Mouse (Mus musculus): ENCODE results near the gene Tanc1.

Tanc1 gene

DNA sequence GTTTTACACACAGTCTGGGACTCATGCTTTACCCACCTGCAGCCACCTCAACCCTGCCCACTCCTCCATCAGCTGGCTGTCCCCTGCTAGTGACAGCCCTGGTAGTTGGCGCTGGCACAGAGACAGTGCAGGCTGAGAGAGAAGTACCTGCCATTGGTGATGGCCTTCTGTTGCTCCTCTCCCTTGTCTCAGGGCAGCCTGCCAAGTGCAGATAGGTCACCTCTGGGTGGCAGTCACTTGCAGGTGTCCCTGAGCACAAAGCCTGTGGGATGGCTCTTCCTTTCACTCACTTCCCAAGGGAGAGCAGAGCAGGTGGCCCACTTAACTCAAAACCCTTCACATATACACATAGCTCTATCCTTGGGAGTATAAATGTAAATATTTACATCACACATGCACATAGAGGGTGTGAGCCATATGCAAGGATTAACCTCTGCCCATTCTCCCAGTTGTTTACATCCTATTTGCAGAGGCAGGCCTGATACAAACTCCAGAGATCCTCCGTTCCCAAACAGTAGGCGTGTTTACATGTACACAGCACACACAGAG lies 106.0 kb downstream of the Tanc1 start:
- DNase-seq (ENCODE audit: low read depth, low spot score): no peak

DNA sequence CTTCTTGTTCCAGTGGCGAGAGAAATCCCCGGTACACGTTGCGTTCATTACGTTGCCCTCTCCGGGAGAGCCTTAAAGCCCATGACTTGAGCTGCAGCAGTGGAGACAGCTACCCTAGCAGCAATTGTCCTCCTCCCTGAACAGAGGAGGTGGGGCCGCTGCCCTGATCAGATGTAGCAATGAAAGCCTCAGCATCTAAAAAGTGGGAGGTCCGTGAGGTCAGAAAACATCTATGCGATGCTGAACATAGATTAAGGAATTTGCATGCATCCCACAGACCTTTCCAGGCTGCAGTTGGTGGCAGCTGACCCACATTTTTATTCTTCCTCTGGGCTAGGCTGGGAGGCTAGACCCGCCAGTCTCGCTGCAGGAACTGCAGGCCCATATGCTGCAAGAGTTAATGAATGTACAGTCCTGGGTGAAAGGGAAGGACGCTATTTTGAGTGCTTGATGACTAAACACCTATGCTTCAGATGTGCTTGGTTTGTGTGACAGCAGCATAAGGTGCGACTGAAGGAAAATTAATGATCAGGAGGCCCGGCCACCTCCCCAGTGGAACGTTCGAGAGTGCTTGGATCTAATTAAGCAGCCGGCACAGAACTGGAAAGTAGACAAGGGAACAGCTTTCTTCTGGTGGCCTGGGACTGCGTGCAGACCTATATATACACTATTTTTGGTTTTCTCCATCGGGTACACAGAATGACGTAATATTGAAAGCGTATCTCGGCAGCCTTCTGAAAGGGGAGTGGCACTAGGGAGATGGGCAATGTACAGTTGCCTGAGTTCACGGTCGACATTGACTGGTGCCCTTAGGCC lies 107.0 kb downstream of the Tanc1 start:
- DNase-seq (ENCODE audit: low read depth, low spot score): no peak

DNA sequence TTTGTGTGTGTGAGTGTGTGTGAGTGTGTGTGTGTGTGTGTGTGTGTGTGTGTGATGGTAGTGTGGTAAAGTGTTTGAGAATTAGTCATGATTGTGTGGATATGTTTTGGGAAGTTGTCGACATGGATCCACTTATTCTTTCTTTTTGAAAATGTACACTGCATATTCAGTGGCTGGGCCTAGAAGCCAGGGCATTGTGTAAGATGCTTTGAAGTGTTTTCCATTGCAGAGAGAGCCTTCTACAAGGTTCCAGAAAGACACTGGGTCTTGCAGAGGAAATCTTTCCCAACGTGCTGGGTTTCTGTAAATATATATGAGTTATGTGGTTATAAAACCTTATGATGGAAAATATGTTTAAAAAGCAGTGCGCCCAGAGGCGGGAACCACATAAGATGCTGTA lies 108.0 kb downstream of the Tanc1 start:
- no peak for DNase-seq (ENCODE audit: low read depth, low spot score)

DNA sequence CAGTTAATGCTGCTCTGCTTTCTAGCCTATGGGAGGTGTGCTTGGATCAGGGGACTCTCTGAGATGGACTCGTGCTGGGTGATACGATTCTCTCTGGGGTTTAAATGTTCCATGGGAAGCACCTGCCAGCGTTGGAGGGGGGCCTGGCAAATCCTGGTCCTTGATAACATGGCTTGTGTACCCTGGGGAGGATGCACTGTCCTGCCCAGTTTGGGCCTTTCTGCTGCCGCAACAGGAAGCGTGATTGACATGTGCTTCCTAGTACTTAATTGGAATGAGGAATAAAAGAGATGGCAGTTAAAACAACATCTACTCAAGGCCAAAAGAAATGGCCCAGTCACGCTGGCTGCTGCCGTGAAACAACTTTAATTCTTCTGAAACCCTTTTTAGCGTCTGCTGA lies 109.3 kb downstream of the Tanc1 start:
- DNase-seq (ENCODE audit: low read depth, low spot score): no peak

DNA sequence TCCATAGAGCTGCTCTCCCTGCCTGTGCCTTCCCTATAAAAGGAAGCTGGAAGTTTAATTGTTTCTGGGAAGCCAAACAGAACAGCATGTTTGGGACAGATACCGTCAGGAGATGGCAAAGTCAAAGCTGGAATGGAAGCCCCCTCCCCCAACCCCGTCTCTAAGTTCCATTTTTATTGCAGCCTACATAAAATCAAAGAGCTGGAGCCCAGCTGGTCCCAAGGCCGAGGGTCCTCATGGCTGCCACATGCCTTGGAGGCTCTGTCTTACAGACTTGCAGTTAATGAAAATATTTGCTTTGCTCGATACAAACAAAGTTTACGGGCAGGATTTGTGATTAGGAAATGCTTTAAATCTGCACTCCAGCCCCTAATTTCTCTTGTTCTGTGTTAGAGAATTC lies 109.9 kb downstream of the Tanc1 start:
- DNase-seq (ENCODE audit: low read depth, low spot score): no peak

DNA sequence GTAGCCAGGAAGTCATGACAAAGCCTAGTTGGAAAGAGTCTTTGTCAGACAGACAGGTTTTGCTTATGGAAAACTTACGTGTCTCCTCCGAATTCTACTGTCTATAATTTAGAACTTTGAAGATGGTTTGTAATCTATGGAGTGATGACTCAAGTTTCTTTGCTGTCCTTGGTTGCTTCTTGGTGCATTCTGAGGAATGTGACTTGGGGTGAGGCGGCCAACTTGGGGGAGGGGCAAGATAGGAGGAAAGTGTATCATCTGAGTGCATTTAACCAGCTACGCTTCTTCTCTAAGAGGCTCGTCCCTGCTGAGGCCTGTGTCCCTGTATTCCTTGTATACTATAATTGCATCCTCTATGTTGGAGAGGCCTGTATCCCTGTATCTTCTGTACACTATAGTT lies 111.5 kb downstream of the Tanc1 start:
- DNase-seq (ENCODE audit: low read depth, low spot score): no peak

DNA sequence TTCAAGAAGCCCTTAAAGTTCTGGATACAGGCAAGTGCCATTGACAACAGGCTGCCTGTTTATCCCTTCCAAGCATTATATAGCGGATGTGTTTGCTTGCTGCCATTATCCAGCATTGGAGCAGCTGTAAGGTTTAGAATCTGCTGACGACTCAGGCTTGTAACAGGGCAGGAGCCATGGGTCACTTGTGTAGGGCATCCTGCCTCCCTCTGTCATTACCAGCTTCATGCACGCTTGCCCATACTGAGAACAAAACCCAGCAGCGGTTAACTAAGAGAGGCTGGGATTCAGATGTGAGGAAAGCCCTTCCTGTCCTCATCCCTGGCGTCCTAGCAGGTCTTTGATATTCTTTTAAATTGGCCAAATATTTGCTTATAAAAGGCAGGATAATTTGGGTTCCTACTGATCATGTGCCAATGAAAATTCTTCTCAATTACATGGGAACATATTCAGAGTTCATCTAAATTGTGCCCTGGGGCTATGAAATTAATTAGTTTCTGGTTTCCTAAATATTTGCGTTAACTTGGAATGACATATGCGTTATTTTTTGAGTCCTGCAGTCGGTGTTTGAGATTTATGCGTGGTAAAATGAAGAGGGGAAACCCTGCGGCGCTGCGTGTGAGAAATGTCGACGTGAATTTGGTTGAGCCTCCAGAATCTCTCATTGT lies 113.8 kb downstream of the Tanc1 start:
- DNase-seq (ENCODE audit: low read depth, low spot score): no peak

DNA sequence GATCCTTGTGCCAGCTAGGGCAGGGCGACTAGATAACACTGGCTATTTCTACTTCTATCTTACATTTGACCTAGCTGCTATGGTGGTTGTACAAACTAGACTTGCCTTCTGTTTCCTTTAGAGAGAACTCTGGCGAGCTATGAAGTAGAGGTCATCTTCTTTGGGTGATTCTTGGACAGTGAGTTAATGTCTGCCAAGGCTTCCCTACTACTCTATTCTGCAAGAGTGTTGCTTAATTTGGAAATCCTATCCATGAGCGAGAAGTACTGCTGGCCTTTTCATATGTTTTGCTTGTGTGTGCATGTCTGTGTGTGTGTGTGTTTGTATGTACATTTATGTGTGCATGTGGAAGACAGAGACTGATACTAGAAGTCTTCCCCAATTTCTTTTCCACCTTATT lies 120.0 kb downstream of the Tanc1 start:
- no peak for DNase-seq (ENCODE audit: low read depth, low spot score)

DNA sequence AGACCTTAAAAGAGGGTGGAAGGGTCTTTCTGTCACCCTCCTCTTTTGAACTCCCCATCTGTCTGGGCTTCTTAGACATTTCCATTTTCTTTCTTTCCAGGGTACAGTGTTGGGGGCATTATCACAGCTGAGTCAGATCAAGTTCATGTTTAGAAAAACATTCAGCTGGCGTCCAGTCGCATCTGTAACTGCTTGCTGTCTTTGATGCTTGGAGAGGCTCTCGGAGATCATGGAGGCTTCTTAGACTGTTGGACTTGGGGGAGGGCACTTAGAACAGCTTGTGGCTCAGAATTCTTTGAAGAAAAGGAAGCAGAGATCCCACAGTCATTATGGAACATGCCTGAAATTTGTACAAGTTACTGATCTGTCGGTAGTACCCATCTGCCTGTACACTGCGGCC lies 121.6 kb downstream of the Tanc1 start:
- no peak for DNase-seq (ENCODE audit: low read depth, low spot score)

DNA sequence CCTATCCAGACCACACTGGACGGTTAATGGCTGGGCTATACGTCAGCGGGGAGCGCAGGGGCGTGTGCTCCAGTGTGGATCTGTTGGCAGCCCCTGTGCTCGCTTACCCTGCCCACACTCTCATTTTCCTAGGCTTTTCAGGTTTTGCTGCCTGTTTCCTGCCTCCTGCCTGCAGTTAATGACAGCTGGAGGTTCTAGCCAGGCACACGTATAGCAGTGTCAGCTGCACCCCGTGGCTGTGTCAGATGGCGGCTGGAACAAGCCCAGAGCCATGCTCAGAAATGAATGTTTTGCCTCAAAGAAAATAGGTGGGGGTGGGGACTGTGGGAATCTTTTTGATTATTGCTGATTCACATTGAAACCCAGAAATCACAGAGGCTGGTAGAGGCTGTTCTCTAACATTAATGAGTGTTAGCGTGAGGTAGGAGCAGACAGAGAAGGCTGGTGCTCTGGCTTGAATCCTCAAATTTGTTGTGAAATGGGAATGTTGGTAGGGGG lies 124.6 kb downstream of the Tanc1 start:
- DNase-seq (ENCODE audit: low read depth, low spot score): no peak

DNA sequence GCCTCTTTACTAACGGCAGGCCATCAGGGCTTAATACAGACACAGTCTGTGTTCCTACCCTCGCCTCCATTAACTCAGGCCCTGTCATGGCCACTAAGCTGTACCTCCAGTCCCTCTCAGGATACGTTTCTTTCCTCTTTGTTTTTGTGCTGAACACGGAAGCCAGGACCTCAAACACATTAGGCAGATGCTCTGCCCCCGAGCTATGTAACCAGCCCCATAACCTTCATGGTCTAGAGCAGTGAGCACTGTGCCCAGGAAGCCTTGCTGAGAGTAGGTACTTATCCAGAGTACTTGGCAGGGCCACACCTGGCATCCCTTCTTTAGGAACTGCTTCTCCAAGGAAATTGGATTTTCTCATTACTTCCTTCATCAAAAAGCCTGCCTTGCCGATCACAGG lies 125.5 kb downstream of the Tanc1 start:
- no peak for DNase-seq (ENCODE audit: low read depth, low spot score)

DNA sequence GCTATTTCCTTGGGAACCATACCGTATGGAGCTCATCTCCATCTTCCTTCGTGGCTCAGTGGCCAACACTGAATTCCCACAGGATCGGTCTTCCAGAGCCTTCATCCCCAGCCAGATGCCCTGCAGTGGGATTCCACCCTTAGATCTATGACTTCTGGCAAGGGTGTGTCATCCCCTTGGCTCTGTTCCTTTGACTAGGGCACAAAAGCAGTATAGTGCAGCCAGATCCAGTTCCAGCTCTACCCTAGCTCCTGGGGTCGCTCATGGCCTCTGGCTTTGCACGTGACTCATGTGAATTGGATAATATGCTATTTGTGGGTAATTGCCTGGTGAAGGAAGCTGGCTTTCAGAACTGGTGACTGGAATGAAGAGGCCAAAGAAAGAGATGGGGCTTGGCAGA lies 126.5 kb downstream of the Tanc1 start:
- no peak for DNase-seq (ENCODE audit: low read depth, low spot score)

DNA sequence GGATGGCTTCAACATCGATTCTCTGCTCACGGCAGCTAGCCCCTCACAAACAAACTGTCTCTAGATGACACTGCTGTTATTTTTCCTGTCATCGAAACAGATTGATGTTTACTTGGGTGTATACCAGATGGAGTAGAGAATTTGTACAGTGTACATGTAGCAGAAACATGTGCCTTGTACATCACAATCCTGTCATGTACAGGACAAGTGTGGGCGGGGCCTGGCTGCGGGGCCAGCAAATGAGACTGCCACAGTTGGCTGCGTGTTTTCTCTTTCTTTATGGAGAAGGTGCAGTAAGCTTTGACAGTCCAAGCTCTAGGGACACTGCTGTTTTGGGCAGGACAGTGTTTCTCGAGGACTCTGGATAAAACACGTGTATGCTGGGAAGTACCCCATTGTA lies 127.2 kb downstream of the Tanc1 start:
- DNase-seq (ENCODE audit: low read depth, low spot score): no peak

DNA sequence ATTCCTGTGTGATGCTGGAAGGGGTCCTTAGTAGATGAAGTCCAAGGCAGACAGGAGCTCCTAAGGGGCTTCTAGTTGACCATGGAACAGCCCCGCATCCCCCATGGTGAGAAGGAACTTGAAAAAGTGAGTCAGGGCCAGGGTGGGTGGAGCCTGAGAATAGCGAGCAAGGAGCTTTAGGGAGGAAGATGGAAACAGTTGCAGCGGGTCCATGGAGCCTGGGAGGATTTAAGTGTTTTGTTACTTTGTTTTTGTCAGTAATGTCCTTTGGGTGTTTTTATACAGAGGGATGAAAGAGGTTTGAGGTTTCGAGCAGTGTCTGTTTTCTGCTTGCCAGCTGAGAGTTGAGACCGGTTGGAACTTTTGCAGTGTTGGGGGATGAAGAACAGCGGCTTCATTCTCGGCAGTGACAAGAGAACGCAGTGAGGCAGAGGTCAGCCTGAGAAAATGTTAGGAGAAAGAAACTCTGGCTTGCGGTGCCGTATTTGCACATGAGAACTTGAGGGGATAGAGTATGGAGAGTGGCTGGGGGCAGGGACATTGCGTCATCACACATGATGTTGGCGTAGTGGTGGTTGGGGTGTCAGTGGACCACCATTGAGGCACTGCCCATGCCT lies 130.8 kb downstream of the Tanc1 start:
- no peak for DNase-seq (ENCODE audit: low read depth, low spot score)

DNA sequence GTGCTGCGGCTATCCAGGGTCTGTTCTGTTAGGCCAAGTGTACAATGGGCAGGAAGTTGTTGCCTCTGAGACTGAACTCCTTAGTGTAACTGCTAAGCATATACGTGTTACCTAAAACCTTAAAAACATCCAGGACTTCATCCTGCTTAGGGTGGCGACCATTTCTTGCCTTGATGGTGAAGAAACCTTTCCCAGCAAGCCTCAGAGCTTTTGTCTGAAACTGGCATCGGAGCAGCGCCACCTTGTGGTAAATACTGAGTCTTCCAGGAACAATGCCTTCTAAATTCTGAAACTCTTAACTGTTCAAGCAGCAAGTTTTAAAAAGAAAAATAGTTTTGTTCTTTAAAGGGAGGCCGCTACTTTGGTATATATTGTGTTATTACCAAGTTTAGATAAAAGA lies 133.6 kb downstream of the Tanc1 start:
- peak; percentile 42 for DNase-seq (ENCODE audit: low read depth, low spot score)

DNA sequence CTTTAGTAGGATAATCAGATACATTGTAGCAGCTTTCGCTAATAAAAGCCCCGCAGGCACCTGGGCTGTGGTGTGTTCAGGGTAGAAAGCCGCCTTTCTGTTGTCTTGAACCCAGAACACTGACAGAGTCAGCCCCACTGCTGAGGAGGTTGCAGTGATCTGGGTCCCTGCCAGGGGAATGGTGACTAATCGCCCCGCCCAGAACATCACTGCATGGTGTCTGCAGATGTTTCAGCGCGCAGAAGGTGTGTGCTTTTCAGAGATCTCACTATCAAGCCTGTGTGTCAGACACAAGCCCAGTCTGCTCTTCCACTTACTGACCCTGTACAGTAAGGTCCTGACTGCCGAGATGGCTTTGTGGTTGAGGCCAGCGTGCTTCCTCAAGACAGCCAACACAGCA lies 134.2 kb downstream of the Tanc1 start:
- no peak for DNase-seq (ENCODE audit: low read depth, low spot score)

DNA sequence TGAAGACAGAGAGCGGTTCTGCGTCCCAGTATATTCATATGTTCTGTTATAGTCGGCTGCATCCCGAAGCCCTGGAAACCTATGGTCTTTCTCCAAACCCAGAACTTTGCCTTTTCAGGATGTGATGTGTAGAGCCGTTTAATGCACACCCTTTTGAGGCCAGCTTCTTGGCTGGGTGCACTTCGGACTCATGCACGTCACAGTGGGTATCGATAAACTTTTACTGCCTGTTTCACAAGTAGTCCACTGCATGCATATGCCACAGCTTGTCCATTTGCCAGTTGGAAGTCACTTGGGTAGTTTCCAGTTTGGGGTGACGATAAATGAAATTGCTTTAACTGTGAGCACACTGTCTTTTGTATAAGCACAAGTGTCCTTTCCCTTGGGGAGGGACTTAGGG lies 135.9 kb downstream of the Tanc1 start:
- DNase-seq (ENCODE audit: low read depth, low spot score): no peak

DNA sequence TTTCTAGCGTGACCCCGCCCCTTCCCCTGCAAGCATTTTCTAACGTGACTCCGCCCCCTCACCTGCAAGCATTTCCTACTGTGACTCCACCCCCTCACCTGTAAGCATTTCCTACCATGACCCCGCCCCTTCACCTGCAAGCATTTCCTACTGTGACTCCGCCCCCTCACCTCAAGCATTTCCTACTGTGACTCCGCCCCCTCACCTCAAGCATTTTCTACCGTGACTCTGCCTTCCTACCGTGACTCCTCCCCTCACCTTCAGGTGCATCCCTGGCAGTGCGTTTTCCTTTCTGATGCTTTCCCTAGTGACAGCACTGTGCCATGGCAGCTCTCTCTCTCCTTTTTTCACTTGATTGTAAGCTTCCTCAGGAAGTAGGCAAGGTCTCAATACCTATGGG lies 137.5 kb downstream of the Tanc1 start:
- no peak for DNase-seq (ENCODE audit: low read depth, low spot score)

DNA sequence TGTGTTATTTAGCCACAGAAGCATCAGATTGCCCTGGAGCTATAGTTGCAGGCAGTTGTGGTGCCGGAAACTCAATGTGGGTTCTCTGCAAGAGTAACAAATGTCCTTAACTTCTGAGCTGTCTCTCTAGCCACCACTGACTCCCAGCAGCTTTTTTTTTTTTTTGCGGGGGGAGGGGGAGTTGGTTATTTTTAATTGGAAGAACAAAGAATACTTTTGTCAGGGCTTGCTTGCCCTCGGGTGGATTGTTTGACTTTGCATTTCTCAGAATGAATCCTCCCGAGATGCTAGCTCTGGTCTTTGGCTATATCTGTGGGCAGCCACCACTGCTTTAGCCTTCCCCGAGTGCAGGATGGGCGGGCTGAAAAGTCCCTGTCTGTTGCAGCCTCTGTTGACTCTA lies 139.3 kb downstream of the Tanc1 start:
- no peak for DNase-seq (ENCODE audit: low read depth, low spot score)

DNA sequence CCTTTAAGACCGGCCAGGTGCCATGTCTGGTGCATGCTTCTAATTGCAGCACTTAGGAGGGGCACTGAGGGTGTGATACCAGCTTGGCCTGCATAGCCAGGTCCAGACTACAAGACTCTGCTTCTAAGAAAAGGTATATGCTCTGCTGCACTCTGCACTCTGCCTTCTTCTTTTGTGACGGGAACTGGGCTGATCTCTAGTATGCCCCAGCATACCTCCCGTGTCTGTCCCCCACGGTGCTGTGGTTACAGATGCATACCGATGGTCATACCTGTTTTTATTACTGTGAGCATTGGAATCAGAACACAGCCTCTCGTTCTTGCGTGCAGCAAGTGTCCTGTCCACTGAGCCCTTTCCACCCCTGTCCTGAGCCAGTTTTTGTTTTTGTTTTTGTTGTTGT lies 140.3 kb downstream of the Tanc1 start:
- DNase-seq (ENCODE audit: low read depth, low spot score): no peak

DNA sequence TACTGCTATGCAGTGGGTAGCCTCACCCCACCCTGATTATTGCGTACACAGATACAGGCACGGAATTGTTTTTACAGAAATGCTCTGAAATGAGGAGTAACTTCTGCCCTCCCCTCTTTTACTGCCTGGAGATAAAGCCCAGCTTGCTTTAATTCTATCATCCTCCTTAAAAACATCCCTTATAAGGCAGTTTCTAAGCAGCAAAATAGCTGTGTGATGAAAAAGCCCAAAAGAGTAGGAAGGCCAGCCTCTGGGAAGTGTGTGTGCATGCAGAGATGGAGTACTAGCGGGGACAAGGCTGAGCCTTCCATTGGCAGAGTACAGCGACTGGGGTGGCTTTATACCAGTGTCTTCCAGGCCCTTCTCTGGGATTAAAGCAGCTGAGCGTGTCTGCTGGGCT lies 140.9 kb downstream of the Tanc1 start:
- no peak for DNase-seq (ENCODE audit: low read depth, low spot score)

DNA sequence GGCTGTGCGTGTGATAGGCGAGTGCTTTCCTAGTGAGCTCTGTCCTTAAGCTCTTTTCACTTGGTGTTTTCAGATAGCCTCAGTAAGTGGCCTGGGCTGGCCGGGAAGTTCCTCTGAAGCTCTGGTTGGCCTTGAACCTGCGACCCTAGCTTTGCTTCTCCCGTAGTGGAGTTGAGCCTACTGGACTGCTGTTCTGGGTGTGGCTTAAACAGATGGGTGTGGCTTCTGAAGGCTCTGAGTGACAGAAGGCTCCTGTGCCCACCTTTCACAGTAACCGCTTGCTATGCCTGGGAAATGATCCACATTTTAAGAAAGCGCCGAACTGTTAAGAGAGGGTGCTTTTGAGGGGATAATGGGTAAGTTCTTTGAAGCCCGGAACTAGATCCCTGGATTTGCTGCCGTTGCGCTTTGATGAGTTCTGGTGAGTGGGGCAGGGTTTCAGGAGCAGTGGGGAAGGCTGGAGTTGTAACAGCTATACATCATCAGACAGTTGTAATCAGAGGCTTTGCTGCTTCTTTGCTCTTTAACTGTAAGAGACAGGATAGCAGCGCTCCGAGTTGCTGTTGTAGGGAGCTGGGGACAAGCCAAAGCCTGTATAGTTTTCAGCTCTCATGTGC lies 144.4 kb downstream of the Tanc1 start:
- no peak for DNase-seq (ENCODE audit: low read depth, low spot score)

Measured in retina, postnatal 7 days (tissue).